Mouse (Mus musculus): ENCODE measurements around the gene Dut. TPM values are rescaled to one million over a fixed set of nuclear protein-coding genes. Genes with fewer than 3 reads are reported as not detected.

Gene Dut
- total RNA-seq (2021): 10 to 100 TPM; 37.3 to 39.8 TPM
- long read RNA-seq, experiment 1, transcript Dut-201 (6 exons, 1,950 nt): major isoform, 20 of 36 reads
- long read RNA-seq, experiment 1, transcript Dut-202 (7 exons, 1,020 nt): minor isoform, 7 of 36 reads
- long read RNA-seq, experiment 1, partial matches to known transcripts: 0 of 36 reads
- long read RNA-seq, experiment 1, other reads (novel, unspliced or antisense): 9 of 36 reads
- long read RNA-seq, experiment 2, transcript Dut-201 (6 exons, 1,950 nt): major isoform, 25 of 35 reads
- long read RNA-seq, experiment 2, partial matches to known transcripts: 0 of 35 reads
- long read RNA-seq, experiment 2, other reads (novel, unspliced or antisense): 7 of 35 reads

DNA sequence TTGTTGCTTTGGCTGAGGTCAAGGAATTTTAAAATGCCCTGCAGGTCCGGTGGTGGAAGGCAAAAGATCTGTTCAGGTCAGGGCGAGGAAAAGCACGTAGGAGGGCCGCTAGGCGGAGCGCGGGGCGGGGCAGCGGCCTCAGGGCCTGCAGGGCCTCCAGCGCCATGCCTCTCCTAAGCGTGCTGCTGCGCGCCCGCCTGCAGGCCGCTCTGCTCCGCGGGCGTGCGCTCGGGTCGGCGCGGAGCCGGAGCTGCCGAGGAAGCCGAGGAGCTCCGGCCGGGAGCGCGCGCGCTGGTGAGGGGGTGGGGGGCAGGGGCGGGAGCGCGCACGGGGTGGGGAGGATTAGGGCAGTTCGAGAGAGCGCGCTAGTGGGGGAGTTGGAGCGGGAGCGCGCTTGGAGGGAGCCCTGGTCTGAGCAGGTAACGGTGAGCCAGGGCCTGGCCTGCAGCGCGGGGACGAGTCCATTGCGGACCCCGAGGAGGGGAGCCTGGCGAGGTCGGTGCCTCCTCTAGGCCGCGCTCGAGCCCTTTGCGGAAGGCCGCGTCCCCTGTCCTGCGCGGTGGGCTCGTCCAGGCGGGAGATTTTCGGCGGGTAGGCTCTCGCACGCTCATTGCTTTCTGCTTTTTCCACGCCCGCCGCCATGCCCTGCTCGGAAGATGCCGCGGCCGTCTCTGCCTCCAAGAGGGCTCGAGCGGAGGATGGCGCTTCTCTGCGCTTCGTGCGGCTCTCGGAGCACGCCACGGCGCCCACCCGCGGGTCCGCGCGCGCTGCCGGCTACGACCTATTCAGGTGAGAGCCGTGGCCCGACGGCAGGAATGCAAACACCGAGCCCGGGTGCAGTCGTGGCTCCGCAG, at the start of gene Dut:
Dut (plus strand) TSS at position 83 of the 854 bp plus-strand sequence.
- DNase-seq (ENCODE audit: low spot score in 2 of 2): peak; percentile 76 to 90

GRCm38 (mm10) chr2:125208894-125209596, 37.9 kb upstream of the Dut start:
- no peak for DNase-seq (ENCODE audit: low spot score in 2 of 2)

DNA sequence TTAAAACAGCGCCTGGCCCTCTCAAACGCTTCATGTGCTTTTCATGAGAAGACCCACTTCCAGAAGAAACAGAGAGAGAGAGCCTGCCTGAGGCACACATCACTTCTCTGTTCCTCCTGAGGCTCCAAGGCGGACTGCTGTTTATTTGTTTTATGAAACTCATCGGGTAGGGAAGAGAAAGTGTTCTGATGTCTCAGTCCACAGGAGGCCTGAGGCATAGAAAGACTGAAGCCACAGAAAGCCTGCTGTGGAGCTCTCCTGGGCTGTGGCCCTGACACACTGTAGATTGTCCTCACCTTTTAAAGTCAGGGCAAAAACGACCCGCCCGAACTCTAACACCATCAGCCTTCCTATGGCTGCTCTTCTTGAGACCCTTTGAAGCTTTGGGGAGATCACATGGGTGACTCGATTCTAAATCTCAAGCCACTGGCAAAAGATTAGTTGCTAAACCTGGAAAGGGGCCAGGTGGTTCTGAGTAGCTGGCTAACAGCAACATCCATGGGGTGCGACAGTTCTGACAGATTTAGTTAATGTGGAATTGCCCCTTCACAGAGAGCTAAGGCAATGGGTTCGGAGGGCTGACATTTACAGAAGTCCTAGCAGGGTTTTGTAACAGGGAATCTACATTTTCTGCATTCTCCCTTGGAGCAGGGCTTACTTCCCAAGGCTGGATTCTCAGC, 35.0 kb upstream of the Dut start:
- no peak for DNase-seq (ENCODE audit: low spot score in 2 of 2)

DNA sequence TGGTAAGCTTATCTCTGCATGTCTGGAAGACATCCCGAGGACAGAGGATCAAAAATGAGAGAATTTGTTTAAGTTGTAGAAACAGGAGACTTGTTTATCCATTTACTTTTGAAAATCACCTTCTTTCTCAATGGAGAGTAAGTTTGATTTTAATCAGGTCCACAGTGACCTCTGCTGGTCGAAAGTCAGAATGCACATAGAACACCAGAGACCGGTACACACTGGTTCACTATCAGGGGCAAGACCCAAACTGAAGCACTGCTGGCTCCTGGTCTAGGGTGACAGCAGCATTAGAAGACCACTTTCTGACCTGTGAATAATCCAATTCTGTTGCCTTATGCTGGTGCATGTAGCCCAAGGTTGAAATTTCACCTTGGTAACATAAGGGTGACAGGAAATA, 32.4 kb upstream of the Dut start:
- peak; percentile 28 to 60 for DNase-seq (ENCODE audit: low spot score in 2 of 2)

- DNase-seq (ENCODE audit: low spot score in 2 of 2): no peak
Observed at GRCm38 (mm10) chr2:125217286-125217685, 29.7 kb upstream of the Dut start.

DNA sequence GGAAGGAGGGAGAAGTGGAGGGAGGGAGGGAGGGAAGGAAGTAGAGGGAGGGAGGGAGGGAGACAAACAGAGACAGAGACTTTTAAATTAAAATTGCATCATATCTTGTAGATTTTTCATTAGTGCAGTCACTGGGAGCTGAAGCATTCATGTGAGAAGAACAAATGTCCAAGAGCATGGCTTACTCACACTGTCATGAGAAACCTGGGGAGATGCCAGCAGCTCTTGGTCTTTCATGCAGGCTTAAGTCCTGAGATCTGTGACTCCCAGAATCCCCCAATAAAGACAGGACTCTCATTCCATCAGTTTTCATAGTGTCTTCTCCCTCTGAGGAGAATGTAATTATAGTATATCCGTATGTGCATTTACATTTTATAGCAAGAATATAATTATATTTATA, 28.4 kb upstream of the Dut start:
- DNase-seq (ENCODE audit: low spot score in 2 of 2): no peak

DNA sequence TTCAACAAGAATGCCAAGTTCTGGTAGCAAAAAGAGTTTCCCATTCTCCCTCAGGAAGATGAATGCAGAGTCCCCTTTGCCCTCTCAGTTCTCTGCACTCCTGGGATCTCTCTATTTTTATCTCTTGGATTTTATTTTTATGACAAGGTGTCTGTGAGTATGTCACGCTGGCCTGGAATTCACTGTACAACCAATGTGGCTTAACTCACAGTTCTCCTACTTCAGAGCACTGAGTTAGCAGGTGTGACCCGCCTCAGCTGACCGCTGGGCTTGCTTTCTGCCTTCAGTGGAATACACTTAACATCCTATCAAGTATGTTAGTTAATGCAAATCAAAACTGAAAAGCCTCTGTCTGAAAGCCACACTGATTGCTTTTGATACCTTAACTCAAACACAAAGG, 27.7 kb upstream of the Dut start:
- no peak for DNase-seq (ENCODE audit: low spot score in 2 of 2)

GRCm38 (mm10) chr2:125221673-125222072, 25.3 kb upstream of the Dut start:
- no peak for DNase-seq (ENCODE audit: low spot score in 2 of 2)

- DNase-seq (ENCODE audit: low spot score in 2 of 2): no peak
Observed at GRCm38 (mm10) chr2:125228472-125229409, 18.2 kb upstream of the Dut start.

DNA sequence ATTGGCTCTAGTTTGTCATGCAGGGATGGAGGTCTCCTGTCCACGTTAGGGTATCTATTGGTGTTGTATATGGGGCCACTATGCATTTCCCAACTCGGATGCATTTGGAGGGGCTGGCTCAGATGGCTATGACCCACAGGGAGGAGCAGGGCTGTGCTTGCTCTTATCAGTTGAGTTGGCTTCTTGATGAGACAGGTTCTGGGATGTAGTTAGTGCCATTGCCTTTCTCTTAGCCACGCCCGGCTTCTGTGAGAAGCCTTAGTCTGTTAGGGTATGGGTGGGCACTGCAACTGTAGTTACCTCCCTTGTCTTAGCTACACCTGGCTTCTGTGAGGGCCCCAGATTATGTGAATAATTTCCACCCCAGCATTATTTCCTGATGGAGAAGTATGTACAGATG, 14.8 kb upstream of the Dut start:
- DNase-seq (ENCODE audit: low spot score in 2 of 2): no peak

GRCm38 (mm10) chr2:125233537-125233936, 13.5 kb upstream of the Dut start:
- no peak for DNase-seq (ENCODE audit: low spot score in 2 of 2)

DNA sequence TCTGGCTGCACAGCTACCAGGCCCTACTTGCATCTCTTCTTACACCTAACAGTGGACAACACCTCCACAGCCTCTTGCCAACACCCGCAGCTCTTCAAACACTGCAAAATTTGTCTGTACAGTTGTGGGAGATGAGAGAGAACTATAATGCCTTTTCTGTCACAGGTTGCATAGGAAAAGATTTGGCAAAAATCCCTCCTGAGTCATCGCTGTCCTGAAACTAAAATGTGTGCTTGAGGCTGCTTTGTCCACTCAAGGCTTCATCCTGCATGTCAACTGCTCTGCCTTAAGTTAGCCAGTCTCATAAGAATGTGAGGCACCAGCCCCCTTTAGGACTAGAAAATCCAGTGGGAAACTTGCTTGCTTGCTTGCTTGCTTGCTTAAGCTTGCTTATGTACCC, 12.9 kb upstream of the Dut start:
- no peak for DNase-seq (ENCODE audit: low spot score in 2 of 2)

GRCm38 (mm10) chr2:125245545-125246285, 1.3 kb upstream of the Dut start:
- DNase-seq (ENCODE audit: low spot score in 2 of 2): no peak

DNA sequence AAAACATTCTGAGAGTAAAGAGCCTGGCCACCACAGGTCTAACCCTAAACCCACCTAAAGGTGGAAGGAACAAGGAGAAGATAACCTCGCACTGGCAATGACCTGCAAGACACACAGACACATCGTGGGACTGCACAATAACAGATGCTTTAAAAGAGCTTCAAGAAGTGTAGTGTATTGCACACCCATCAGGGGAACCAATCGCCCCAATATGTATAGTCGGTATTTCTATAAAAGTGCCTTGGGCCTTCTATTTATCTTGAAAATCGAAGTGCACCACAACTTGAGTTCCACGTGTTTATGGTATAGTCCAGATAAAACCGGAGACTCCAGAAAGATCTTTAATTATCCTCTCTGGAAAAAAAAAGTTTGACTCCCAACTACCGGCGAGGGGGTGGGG, 321 bp upstream of the Dut start:
- no peak for DNase-seq (ENCODE audit: low spot score in 2 of 2)

GRCm38 (mm10) chr2:125247962-125248235, 909 bp downstream of the Dut start:
- DNase-seq (ENCODE audit: low spot score in 2 of 2): no peak

GRCm38 (mm10) chr2:125248256-125248655, 1.3 kb downstream of the Dut start:
- DNase-seq (ENCODE audit: low spot score in 2 of 2): no peak

- no peak for DNase-seq (ENCODE audit: low spot score in 2 of 2)
Observed at GRCm38 (mm10) chr2:125249339-125249738, 2.3 kb downstream of the Dut start.

DNA sequence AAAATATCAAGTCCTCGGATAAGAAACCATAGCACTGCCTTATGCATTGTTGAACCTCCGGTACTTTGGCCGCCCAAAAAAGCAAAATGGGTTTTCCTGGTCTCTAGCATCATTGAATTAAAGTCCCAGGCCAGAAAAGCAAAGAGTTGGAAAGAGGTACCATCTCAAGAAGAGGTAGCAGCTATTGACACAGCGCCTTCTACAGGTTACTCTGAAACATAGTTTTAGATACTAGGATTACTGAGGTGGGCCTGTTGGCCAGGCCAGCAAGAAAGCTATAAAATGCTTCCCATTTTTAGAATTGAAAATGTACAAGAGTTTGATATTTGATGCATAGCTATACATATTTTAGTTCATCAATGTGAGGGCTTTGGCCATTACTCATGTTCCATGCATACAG, 2.9 kb downstream of the Dut start:
- DNase-seq (ENCODE audit: low spot score in 2 of 2): no peak

- DNase-seq (ENCODE audit: low spot score in 2 of 2): no peak
Observed at GRCm38 (mm10) chr2:125251781-125252180, 4.8 kb downstream of the Dut start.

DNA sequence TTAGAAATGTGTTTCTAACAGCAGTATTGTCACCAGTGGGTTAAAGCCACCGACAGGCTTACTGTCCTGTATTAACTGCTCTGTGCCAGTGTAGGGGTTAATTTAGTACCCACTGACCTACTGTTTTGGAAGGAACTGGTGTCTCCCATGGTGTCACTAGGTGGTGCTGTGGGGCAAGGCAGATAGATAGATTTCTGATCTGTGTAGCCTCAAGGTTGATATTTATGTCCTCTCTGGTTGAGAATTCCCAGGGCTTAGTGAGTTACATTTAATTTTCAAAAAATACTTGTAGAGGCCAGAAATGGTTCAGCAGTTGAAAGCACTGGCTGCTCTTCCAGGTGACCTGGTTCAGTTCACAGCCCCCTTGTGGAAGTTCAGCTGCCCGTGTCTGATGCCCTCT, 5.3 kb downstream of the Dut start:
- peak in 1 of 2 experiments; percentile 44 for DNase-seq (ENCODE audit: low spot score in 2 of 2)

All from gastrocnemius, postnatal 4 days (tissue).